Mouse (Mus musculus): ENCODE measurements around the gene Irgm2. TPM values are rescaled to one million over a fixed set of nuclear protein-coding genes. Genes with fewer than 3 reads are reported as not detected.
"Not testable (repeated sequence)": the region's sequence is repeated elsewhere in the genome, so short reads cannot be mapped to it uniquely, and the experiment has no call there.

The Irgm2 gene
- polyA plus RNA-seq, 1 experiment from 2014 or later = 3.6 TPM

GRCm38 (mm10) chr11:58224313-58224712 lies 24.9 kb downstream of the Irgm2 start:
- ATAC-seq = peak; percentile 64; the same call in 1 of the 2 replicates

GRCm38 (mm10) chr11:58224872-58225271 lies 25.5 kb downstream of the Irgm2 start:
- H3K4me3 ChIP-seq (ENCODE audit: low read length); ATAC-seq; H3K36me3 ChIP-seq (ENCODE audit: control insufficient read depth, insufficient read depth, low read length); H3K9me3 ChIP-seq (ENCODE audit: control insufficient read depth, low read length); H3K4me2 ChIP-seq (ENCODE audit: low read depth, low read length); H3K27ac ChIP-seq (ENCODE audit: low read length); H3K9ac ChIP-seq (ENCODE audit: low read depth, low read length); H3K27me3 ChIP-seq (replicated peaks; ENCODE audit: control insufficient read depth, insufficient read depth, low read length); H3K4me1 ChIP-seq (ENCODE audit: control insufficient read depth, insufficient read depth, low read length): not testable (repeated sequence)
- WGBS = 74% methylated on average over 2 of the region's 2 CpGs

More at GRCm38 (mm10) chr11:58224313-58224712, 24.9 kb downstream of the Irgm2 start:
- peaks cover 3% of the 10 kb centered on the region; the same call in 1 of the 2 replicates for H3K4me1 ChIP-seq (ENCODE audit: control insufficient read depth, insufficient read depth, low read length)
- no peaks in the 10 kb centered on the region for H3K9me3 ChIP-seq (ENCODE audit: control insufficient read depth, low read length)
- WGBS = 33% methylated on average over 7 of the region's 7 CpGs
- H3K9ac ChIP-seq (ENCODE audit: low read depth, low read length) = no peak overlapping the region
- no peak overlapping the region for H3K27ac ChIP-seq (ENCODE audit: low read length)
- no peaks in the 10 kb centered on the region for H3K36me3 ChIP-seq (ENCODE audit: control insufficient read depth, insufficient read depth, low read length)
- no peak overlapping the region for H3K4me2 ChIP-seq (ENCODE audit: low read depth, low read length)
- no peaks in the 10 kb centered on the region for H3K27me3 ChIP-seq (replicated peaks; ENCODE audit: control insufficient read depth, insufficient read depth, low read length)
- H3K4me3 ChIP-seq (ENCODE audit: low read length) = no peak overlapping the region

DNA sequence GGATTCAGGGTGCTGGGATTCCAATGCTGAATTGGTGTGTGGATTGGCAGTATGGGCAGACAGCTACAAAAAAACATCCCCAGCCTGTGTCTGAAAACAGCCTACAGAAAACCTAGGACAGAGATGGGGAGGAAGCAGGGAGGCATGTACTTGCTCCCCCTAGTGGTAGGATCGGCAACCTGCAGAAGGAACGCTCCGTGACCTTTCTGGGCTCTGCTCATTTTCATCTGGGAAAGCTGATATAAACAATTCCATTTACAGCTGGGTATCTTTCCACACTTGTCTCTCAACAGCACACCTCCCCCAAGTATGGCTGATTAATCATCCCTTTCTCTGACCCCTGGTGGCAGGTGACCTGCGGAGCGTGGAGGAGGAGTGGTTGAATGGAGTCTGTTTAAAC lies 26.2 kb downstream of the Irgm2 start:
- 5% methylated on average over 5 of the region's 5 CpGs for WGBS
- no peak overlapping the region for H3K4me3 ChIP-seq (ENCODE audit: low read length)
- no peaks in the 10 kb centered on the region for H3K27me3 ChIP-seq (replicated peaks; ENCODE audit: control insufficient read depth, insufficient read depth, low read length)
- H3K36me3 ChIP-seq (ENCODE audit: control insufficient read depth, insufficient read depth, low read length) = no peaks in the 10 kb centered on the region
- H3K4me2 ChIP-seq (ENCODE audit: low read depth, low read length) = no peak overlapping the region
- H3K4me1 ChIP-seq (ENCODE audit: control insufficient read depth, insufficient read depth, low read length) = peaks cover 3% of the 10 kb centered on the region; the same call in 1 of the 2 replicates
- H3K9ac ChIP-seq (ENCODE audit: low read depth, low read length) = no peak overlapping the region
- H3K27ac ChIP-seq (ENCODE audit: low read length) = no peak overlapping the region
- peak; percentile 65 for ATAC-seq
- H3K9me3 ChIP-seq (ENCODE audit: control insufficient read depth, low read length) = no peaks in the 10 kb centered on the region

GRCm38 (mm10) chr11:58226425-58226824 lies 27.0 kb downstream of the Irgm2 start:
- H3K9ac ChIP-seq (ENCODE audit: low read depth, low read length) = no peak overlapping the region
- H3K27ac ChIP-seq (ENCODE audit: low read length) = no peak overlapping the region
- H3K4me2 ChIP-seq (ENCODE audit: low read depth, low read length) = no peak overlapping the region
- no peak for ATAC-seq
- no peak overlapping the region for H3K4me3 ChIP-seq (ENCODE audit: low read length)
- peaks cover 3% of the 10 kb centered on the region; the same call in 1 of the 2 replicates for H3K4me1 ChIP-seq (ENCODE audit: control insufficient read depth, insufficient read depth, low read length)
- no peaks in the 10 kb centered on the region for H3K36me3 ChIP-seq (ENCODE audit: control insufficient read depth, insufficient read depth, low read length)
- no peaks in the 10 kb centered on the region for H3K27me3 ChIP-seq (replicated peaks; ENCODE audit: control insufficient read depth, insufficient read depth, low read length)
- no peaks in the 10 kb centered on the region for H3K9me3 ChIP-seq (ENCODE audit: control insufficient read depth, low read length)

DNA sequence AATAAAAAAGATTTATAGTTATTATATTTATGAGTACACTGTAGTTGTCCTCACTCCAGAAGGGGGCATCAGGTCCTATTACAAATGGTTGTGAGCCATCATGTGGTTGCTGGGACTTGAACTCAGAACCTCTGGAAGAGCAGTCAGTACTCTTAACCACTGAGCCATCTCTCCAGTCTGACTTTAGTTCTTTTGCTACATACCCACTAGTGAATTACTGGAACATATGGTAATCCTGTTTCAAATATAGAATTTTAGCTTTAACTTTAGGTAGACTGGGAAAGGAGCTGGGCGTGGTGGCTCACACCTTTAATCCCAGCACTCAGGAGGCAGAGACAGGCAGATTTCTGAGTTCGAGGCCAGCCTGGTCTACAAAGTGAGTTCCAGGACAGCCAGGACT lies 28.6 kb downstream of the Irgm2 start:
- not testable (repeated sequence) for H3K27me3 ChIP-seq (replicated peaks; ENCODE audit: control insufficient read depth, insufficient read depth, low read length); H3K27ac ChIP-seq (ENCODE audit: low read length); ATAC-seq; H3K36me3 ChIP-seq (ENCODE audit: control insufficient read depth, insufficient read depth, low read length); H3K4me2 ChIP-seq (ENCODE audit: low read depth, low read length); H3K9ac ChIP-seq (ENCODE audit: low read depth, low read length); H3K9me3 ChIP-seq (ENCODE audit: control insufficient read depth, low read length); H3K4me1 ChIP-seq (ENCODE audit: control insufficient read depth, insufficient read depth, low read length); H3K4me3 ChIP-seq (ENCODE audit: low read length)
- 95% methylated on average over 1 of the region's 2 CpGs for WGBS

GRCm38 (mm10) chr11:58230396-58230910 lies 31.0 kb downstream of the Irgm2 start:
- Histone ChIP-seq H3K4me2 (ENCODE audit: low read depth, low read length) (no peak overlapping the region), H3K4me1 (ENCODE audit: control insufficient read depth, insufficient read depth, low read length) (no peaks in the 10 kb centered on the region), H3K27ac (ENCODE audit: low read length) (no peak overlapping the region), H3K9ac (ENCODE audit: low read depth, low read length) (no peak overlapping the region), H3K9me3 (ENCODE audit: control insufficient read depth, low read length) (no peaks in the 10 kb centered on the region), H3K36me3 (ENCODE audit: control insufficient read depth, insufficient read depth, low read length) (no peaks in the 10 kb centered on the region), H3K4me3 (ENCODE audit: low read length) (no peak overlapping the region), H3K27me3 (replicated peaks; ENCODE audit: control insufficient read depth, insufficient read depth, low read length) (no peaks in the 10 kb centered on the region)
- 68% methylated on average over 16 of the region's 16 CpGs for WGBS
- ATAC-seq = no peak

GRCm38 (mm10) chr11:58231156-58231555 lies 31.7 kb downstream of the Irgm2 start:
- 74% methylated on average over 8 of the region's 8 CpGs for WGBS
- Histone ChIP-seq H3K27ac (ENCODE audit: low read length) (no peak overlapping the region), H3K9me3 (ENCODE audit: control insufficient read depth, low read length) (no peaks in the 10 kb centered on the region), H3K4me2 (ENCODE audit: low read depth, low read length) (no peak overlapping the region), H3K36me3 (ENCODE audit: control insufficient read depth, insufficient read depth, low read length) (no peaks in the 10 kb centered on the region), H3K4me1 (ENCODE audit: control insufficient read depth, insufficient read depth, low read length) (no peaks in the 10 kb centered on the region), H3K4me3 (ENCODE audit: low read length) (no peak overlapping the region), H3K27me3 (replicated peaks; ENCODE audit: control insufficient read depth, insufficient read depth, low read length) (no peaks in the 10 kb centered on the region), H3K9ac (ENCODE audit: low read depth, low read length) (no peak overlapping the region)
- ATAC-seq = no peak

DNA sequence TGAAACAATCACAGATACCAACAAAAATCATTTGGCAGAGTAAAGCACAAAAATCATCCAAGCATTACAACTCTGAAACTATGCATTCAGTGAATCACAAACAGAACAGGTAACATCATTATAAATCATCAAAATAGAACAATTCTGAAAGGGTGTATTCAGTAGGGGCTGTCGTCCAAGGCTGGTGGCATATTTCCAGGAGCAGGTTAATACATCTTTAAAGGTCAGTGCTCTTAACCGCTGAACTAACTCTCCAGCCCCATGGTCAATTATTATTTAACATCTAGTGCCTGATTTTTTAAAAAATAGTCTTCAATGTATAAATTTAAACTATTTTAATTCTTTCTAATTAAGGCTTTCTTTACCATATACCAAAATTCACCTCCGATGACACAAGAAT lies 35.1 kb downstream of the Irgm2 start:
- H3K4me2 ChIP-seq (ENCODE audit: low read depth, low read length); H3K27ac ChIP-seq (ENCODE audit: low read length); H3K4me3 ChIP-seq (ENCODE audit: low read length); H3K9me3 ChIP-seq (ENCODE audit: control insufficient read depth, low read length); H3K9ac ChIP-seq (ENCODE audit: low read depth, low read length); ATAC-seq; H3K4me1 ChIP-seq (ENCODE audit: control insufficient read depth, insufficient read depth, low read length); H3K36me3 ChIP-seq (ENCODE audit: control insufficient read depth, insufficient read depth, low read length); H3K27me3 ChIP-seq (replicated peaks; ENCODE audit: control insufficient read depth, insufficient read depth, low read length): not testable (repeated sequence)
- WGBS = 80% methylated on average over 3 of the region's 3 CpGs

- H3K9me3 ChIP-seq (ENCODE audit: control insufficient read depth, low read length) = no peaks in the 10 kb centered on the region
- no peak overlapping the region for H3K9ac ChIP-seq (ENCODE audit: low read depth, low read length)
- H3K4me3 ChIP-seq (ENCODE audit: low read length) = no peak overlapping the region
- no peaks in the 10 kb centered on the region for H3K36me3 ChIP-seq (ENCODE audit: control insufficient read depth, insufficient read depth, low read length)
- 24% methylated on average over 6 of the region's 6 CpGs for WGBS
- ATAC-seq = no peak
- H3K27ac ChIP-seq (ENCODE audit: low read length) = no peak overlapping the region
- H3K4me1 ChIP-seq (ENCODE audit: control insufficient read depth, insufficient read depth, low read length) = no peaks in the 10 kb centered on the region
- no peaks in the 10 kb centered on the region for H3K27me3 ChIP-seq (replicated peaks; ENCODE audit: control insufficient read depth, insufficient read depth, low read length)
- H3K4me2 ChIP-seq (ENCODE audit: low read depth, low read length) = no peak overlapping the region
These were observed 35.7 kb downstream of the Irgm2 start for GRCm38 (mm10) chr11:58235152-58235551.

All from intestine, embryonic 16.5 days (tissue).